19 mouse cellular contexts compared by ENCODE assay signal in the genomic region with DNA sequence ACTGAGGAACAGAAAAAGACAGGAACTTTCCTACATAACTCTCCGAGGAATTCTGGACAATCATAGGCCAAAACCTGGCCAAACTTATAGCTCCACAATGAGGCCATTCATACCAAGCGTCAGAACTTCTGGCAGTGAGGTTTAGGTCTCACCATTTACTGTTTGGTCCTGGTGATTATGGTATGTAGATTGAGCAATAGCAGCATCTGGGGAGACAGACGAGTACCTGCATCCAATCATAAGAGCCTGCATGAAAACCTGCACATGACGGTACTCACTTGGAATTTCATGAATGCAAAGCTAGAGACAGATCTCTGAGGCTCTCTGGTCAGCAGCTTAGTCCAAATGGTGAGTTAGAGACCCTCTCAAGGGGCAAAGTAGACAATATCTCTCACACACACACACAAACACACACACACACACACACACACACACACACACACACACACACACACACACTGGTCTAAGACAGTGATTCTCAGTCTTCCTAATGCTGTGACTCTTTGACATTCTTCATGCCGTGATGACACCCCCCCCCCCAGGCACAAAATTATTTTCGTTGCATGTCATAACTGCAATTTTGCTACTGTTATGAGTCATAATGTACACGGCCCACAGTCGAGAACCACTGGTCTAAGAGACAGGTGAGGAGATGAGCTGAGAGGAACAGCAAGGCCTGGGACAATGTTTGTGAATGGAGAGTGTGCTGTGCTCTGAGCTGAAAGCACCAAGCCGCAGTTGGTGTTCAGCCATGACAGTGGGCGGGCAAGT.
DNase-seq lines count a peak whose midpoint lies in the region; ATAC-seq and TF ChIP-seq lines count a peak whose summit lies in the region.
"Had no signal": no experiment of that assay in that cellular context is flagged by ENCODE, and none has a peak within 500 bp of the region (broad histone marks: within the 10 kb centered on the region; RNA-seq: fewer than 3 reads in every experiment).

No protein-coding gene starts in this region.

- no peak overlapping the region for H3K9ac ChIP-seq in lung, embryonic 14.5 days
- H3K9ac ChIP-seq: embryonic facial prominence, embryonic 12.5 days; forebrain, embryonic 15.5 days; heart, embryonic 13.5 days; hindbrain, embryonic 12.5 days had no signal

- H3K4me3 ChIP-seq in lung, embryonic 14.5 days (ENCODE audit: low read depth, low read length) = no peak overlapping the region
- no peak overlapping the region for H3K4me3 ChIP-seq in lung, adult 2 months (replicated peaks; ENCODE audit: extremely low read depth, low read depth, low read length)
- H3K4me3 ChIP-seq in C2C12 (ENCODE audit: insufficient read depth, poor library complexity, severe bottlenecking) (no peak overlapping the region), myocyte (no peak overlapping the region)
- H3K4me3 ChIP-seq: embryonic facial prominence, embryonic 12.5 days; forebrain, embryonic 15.5 days; heart, embryonic 13.5 days; hindbrain, embryonic 12.5 days had no signal

- no peaks in the 10 kb centered on the region for H3K4me1 ChIP-seq in lung, embryonic 14.5 days (ENCODE audit: insufficient read depth)
- no peaks in the 10 kb centered on the region for H3K4me1 ChIP-seq in lung, adult 2 months (ENCODE audit: control insufficient read depth, insufficient read depth, low read length)
- H3K4me1 ChIP-seq: embryonic facial prominence, embryonic 12.5 days had no signal

- H3K36me3 ChIP-seq in lung, embryonic 14.5 days (ENCODE audit: insufficient read depth) = no peaks in the 10 kb centered on the region
- H3K36me3 ChIP-seq in C2C12 (ENCODE audit: control insufficient read depth, insufficient read depth) = no peaks in the 10 kb centered on the region
- H3K36me3 ChIP-seq in myocyte (ENCODE audit: control insufficient read depth, insufficient read depth) = no peaks in the 10 kb centered on the region
- H3K36me3 ChIP-seq: embryonic facial prominence, embryonic 12.5 days; forebrain, embryonic 15.5 days; heart, embryonic 13.5 days; hindbrain, embryonic 12.5 days had no signal

- H3K27ac ChIP-seq in lung, embryonic 14.5 days (ENCODE audit: low read depth) = no peak overlapping the region
- H3K27ac ChIP-seq: embryonic facial prominence, embryonic 12.5 days; forebrain, embryonic 15.5 days; heart, embryonic 13.5 days; hindbrain, embryonic 12.5 days had no signal

- H3ac ChIP-seq in C2C12 (ENCODE audit: control insufficient read depth, insufficient read length, low read depth) (no peak overlapping the region), myocyte (ENCODE audit: control insufficient read depth, insufficient read length) (no peak overlapping the region)

- H3K79me2 ChIP-seq in C2C12 (ENCODE audit: control insufficient read depth, insufficient read depth) (no peaks in the 10 kb centered on the region), myocyte (ENCODE audit: control insufficient read depth, insufficient read depth) (no peaks in the 10 kb centered on the region)

- H3K27me3 ChIP-seq in lung, embryonic 14.5 days (ENCODE audit: insufficient read depth, low read length) = no peaks in the 10 kb centered on the region
- H3K27me3 ChIP-seq in C2C12 (ENCODE audit: control insufficient read depth, insufficient read depth, insufficient read length) = no peaks in the 10 kb centered on the region
- H3K27me3 ChIP-seq in myocyte (ENCODE audit: control insufficient read depth, insufficient read depth, insufficient read length) = no peaks in the 10 kb centered on the region
- H3K27me3 ChIP-seq: embryonic facial prominence, embryonic 12.5 days; forebrain, embryonic 15.5 days; heart, embryonic 13.5 days; hindbrain, embryonic 12.5 days had no signal

- no peak for ATAC-seq in lung, embryonic 14.5 days (ENCODE audit: insufficient read depth)
- ATAC-seq: forebrain, embryonic 15.5 days; hindbrain, embryonic 16.5 days had no signal

- peak; percentile 9 for DNase-seq in lung, embryonic 14.5 days
- no peak for DNase-seq in lung, adult 2 months
- DNase-seq in 3134 (ENCODE audit: extremely low read depth, insufficient read length, low spot score) = peak; percentile 71
- no peak for DNase-seq in left cerebral cortex, adult 11 months (ENCODE audit: low spot score)
- DNase-seq: adrenal gland, adult 8-10 months; adrenal gland, postnatal 36 days; B cell, adult 2 months; cerebellum, adult 11 months; cerebellum, adult 8-10 months; cerebellum, postnatal 25 days; gastrocnemius, postnatal 36 days; heart, postnatal 36 days had no signal

- no peak for TF ChIP-seq POLR2A in lung, adult 2 months (IDR thresholded peaks at IDR 0.05; ENCODE audit: borderline replicate concordance, extremely low read depth, low read depth, low read length)
- no peak for TF ChIP-seq POLR2A in myocyte (IDR thresholded peaks at IDR 0.05; ENCODE audit: insufficient read length, low read depth)

- TF ChIP-seq CTCF in lung, embryonic 14.5 days (IDR thresholded peaks at IDR 0.05; ENCODE audit: low read depth) = no peak
- TF ChIP-seq CTCF in lung, adult 2 months (IDR thresholded peaks at IDR 0.05; ENCODE audit: insufficient read depth, low read length) = no peak
- no peak for TF ChIP-seq CTCF in C2C12 (IDR thresholded peaks at IDR 0.05; ENCODE audit: control insufficient read depth, insufficient read depth, insufficient read length)

- H3K79me3 ChIP-seq in C2C12 (ENCODE audit: low read depth) = no peaks in the 10 kb centered on the region

- 68% methylated on average over 10 of the region's 10 CpGs for WGBS in lung, embryonic 14.5 days
- WGBS in lung, adult 2 months = 77% methylated on average over 10 of the region's 10 CpGs

- no peak overlapping the region for H3K4me2 ChIP-seq in lung, embryonic 14.5 days
- no peak overlapping the region for H3K4me2 ChIP-seq in myocyte (ENCODE audit: low read depth)
- H3K4me2 ChIP-seq: embryonic facial prominence, embryonic 12.5 days; forebrain, embryonic 15.5 days; heart, embryonic 13.5 days; hindbrain, embryonic 12.5 days had no signal

- H3K9me3 ChIP-seq in lung, embryonic 14.5 days (ENCODE audit: low read depth, low read length) = no peaks in the 10 kb centered on the region
- H3K9me3 ChIP-seq: embryonic facial prominence, embryonic 12.5 days; forebrain, embryonic 15.5 days; heart, embryonic 13.5 days; hindbrain, embryonic 12.5 days had no signal

TF ChIP-seq in C2C12, 6 proteins besides CTCF, POLR2A, EP300 and RAD21:
- TF ChIP-seq CEBPB (IDR thresholded peaks at IDR 0.05; ENCODE audit: low read depth) (peak; percentile 97), MYOG (IDR thresholded peaks at IDR 0.05; ENCODE audit: control insufficient read depth, extremely low read depth, insufficient read length) (no peak)

TF ChIP-seq in myocyte, 11 proteins besides CTCF, POLR2A, EP300 and RAD21:
- 0 out of 2 replicates have a peak, but pooled peaks have one; percentile 30 for TF ChIP-seq CEBPB (IDR thresholded peaks at IDR 0.05; ENCODE audit: insufficient read depth, poor library complexity, severe bottlenecking)
- TF ChIP-seq MAX (IDR thresholded peaks at IDR 0.05; ENCODE audit: low read depth) = no peak

Comparison
In these comparisons a context has a peak if more than half of its experiments do, and no peak if none do; other contexts are left out.
1. DNase-seq: peak in lung, embryonic 14.5 days (single experiment) and 3134 (single experiment); none in lung, adult 2 months (single experiment) and left cerebral cortex, adult 11 months (single experiment).